Mouse (Mus musculus) forebrain, embryonic 15.5 days (tissue): ENCODE data around the gene Vmn1r27. TPM values are rescaled to one million over a fixed set of nuclear protein-coding genes. Genes with fewer than 3 reads are reported as not detected.

Source experiments
- ATAC-seq: fragments of 200-750 bp; cut with Nextera tagmentation; replicated peaks from 2 replicates; pipeline ENCODE4 v1.8.0; 2017; ENCODE audit warnings: mild to moderate bottlenecking, moderate TSS enrichment, moderate library complexity
- H3K27ac ChIP-seq: fragments of 300-500 bp; sonication (generic); replicated peaks from 2 replicates; pipeline ENCODE4 v1.5.1; 2015; ENCODE audit warnings: mild to moderate bottlenecking, inconsistent platforms
- H3K27me3 ChIP-seq: fragments of 300-500 bp; sonication (generic); 2 replicates; pipeline ENCODE4 v1.6.1; 2015; ENCODE audit warnings: inconsistent platforms
- H3K36me3 ChIP-seq: fragments of 300-500 bp; sonication (generic); 2 replicates; pipeline ENCODE4 v1.6.1; 2015; ENCODE audit warnings: mild to moderate bottlenecking, inconsistent platforms
- H3K4me1 ChIP-seq: fragments of 300-500 bp; sonication (generic); 2 replicates; pipeline ENCODE4 v1.6.1; 2015; ENCODE audit warnings: inconsistent platforms
- H3K4me2 ChIP-seq: fragments of 300-500 bp; sonication (generic); replicated peaks from 2 replicates; pipeline ENCODE4 v1.6.1; 2015; ENCODE audit warnings: mild to moderate bottlenecking, inconsistent platforms
- H3K4me3 ChIP-seq: fragments of 300-500 bp; sonication (generic); 2 replicates; pipeline ENCODE4 v1.5.1; 2015; ENCODE audit warnings: mild to moderate bottlenecking, inconsistent platforms
- H3K9ac ChIP-seq: fragments of 300-500 bp; sonication (generic); replicated peaks from 2 replicates; pipeline ENCODE4 v1.6.1; 2015; ENCODE audit warnings: mild to moderate bottlenecking, inconsistent platforms
- H3K9me3 ChIP-seq: fragments of 300-500 bp; sonication (generic); 2 replicates; pipeline ENCODE4 v1.6.1; 2016; ENCODE audit warnings: inconsistent platforms
- WGBS: fragments of 180-500 bp; shearing (Covaris S2); methylation state at CpG from one replicate; pipeline ENCODE4 v1.1.7; 2015; ENCODE audit warnings: mixed read lengths; 5-methylcytosine and 5-hydroxymethylcytosine counted together
- polyA plus RNA-seq: library from polyadenylated mRNA; unstranded; fragments of >200 nt; fragmentation: Nextera tagmentation; extraction: Ambion mirVana; gene quantifications from 2 replicates; pipeline ENCODE4 v1.2.1, GENCODE M21; 2015

Gene Vmn1r27
- not detected in 2 replicates for polyA plus RNA-seq

DNA sequence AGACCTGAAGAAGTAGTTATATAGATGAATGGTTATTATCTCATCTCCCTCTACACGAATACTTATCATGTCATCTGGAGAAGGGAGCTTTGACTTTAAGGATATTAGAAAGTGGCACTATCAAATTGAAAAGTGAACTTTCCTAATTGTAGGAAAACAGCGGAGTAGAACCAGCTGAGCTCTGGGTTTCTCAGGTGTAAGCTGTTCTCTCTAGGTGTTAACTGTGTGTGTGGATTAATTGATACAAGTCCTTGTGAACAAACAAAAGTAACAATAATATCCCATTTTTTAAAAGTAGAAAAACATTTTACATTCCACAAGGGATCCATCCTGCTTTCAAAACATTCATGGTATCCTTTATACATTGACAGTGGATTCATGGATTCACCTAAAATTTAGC is at the start of gene Vmn1r27:
Vmn1r27 (minus strand) TSS at position 101 of the 400 bp plus-strand sequence.
- Histone ChIP-seq H3K27ac (no peak within 1 kb of the TSS), H3K4me3 (no peak within 1 kb of the TSS), H3K4me2 (no peak within 1 kb of the TSS), H3K27me3 (no peaks in the 10 kb centered on the region), H3K9ac (no peak within 1 kb of the TSS), H3K4me1 (no peaks in the 10 kb centered on the region), H3K36me3 (no peaks in the 10 kb centered on the region), H3K9me3 (no peaks in the 10 kb centered on the region)
- WGBS = 85% methylated on average over 2 of the region's 2 CpGs
- no peak for ATAC-seq

GRCm38 (mm10) chr6:58261737-58262136 is 43.1 kb upstream of the Vmn1r27 start, which contains the start of gene Vmn1r28:
TSS of gene Vmn1r28 (plus strand) at chr6:58262037.
- no peaks in the 10 kb centered on the region for H3K4me1 ChIP-seq
- no peaks in the 10 kb centered on the region for H3K36me3 ChIP-seq
- H3K27ac ChIP-seq = no peak within 1 kb of the TSS
- ATAC-seq = no peak
- H3K9ac ChIP-seq = no peak within 1 kb of the TSS
- H3K4me2 ChIP-seq = no peak within 1 kb of the TSS
- 89% methylated on average over 1 of the region's 1 CpGs for WGBS
- H3K9me3 ChIP-seq = no peaks in the 10 kb centered on the region
- H3K4me3 ChIP-seq = no peak within 1 kb of the TSS
- no peaks in the 10 kb centered on the region for H3K27me3 ChIP-seq

- 80% methylated on average over 2 of the region's 2 CpGs for WGBS
- Histone ChIP-seq H3K27me3 (no peaks in the 10 kb centered on the region), H3K9me3 (no peaks in the 10 kb centered on the region), H3K27ac (no peak overlapping the region), H3K9ac (no peak overlapping the region), H3K4me3 (no peak overlapping the region), H3K36me3 (no peaks in the 10 kb centered on the region), H3K4me1 (no peaks in the 10 kb centered on the region), H3K4me2 (no peak overlapping the region)
- no peak for ATAC-seq
These were observed 2.5 kb downstream of the Vmn1r27 start for GRCm38 (mm10) chr6:58216119-58216518.

Other genes with a start within 250 kb of the Vmn1r27 start
- not detected in 2 replicates for gene Vmn1r25, start 238.0 kb downstream of the Vmn1r27 start, polyA plus RNA-seq
- gene Vmn1r26, start 203.7 kb downstream of the Vmn1r27 start, polyA plus RNA-seq = not detected in 2 replicates
- gene Vmn1r28, start 43.2 kb upstream of the Vmn1r27 start, polyA plus RNA-seq = not detected in 2 replicates
- not detected in 2 replicates for gene Vmn1r29, start 82.7 kb upstream of the Vmn1r27 start, polyA plus RNA-seq
- not detected in 2 replicates for gene Vmn1r30, start 224.6 kb upstream of the Vmn1r27 start, polyA plus RNA-seq